Mouse (Mus musculus) embryonic stem cell, embryonic (primary cell): ENCODE measurements at regions not wholly inside any gene's neighbourhood (a gene's known extent, or its start where the extent isn't known, plus 50 kb on each side); places are given as distances from the start of the nearest gene placed in this dataset.

Experiments
- CTCF ChIA-PET, 4 experiments: fragments of 300-600 bp in 2 of 4; fragments of 350-600 bp in 2 of 4; sonication (Branson Sonifier 250); formaldehyde crosslinking; loops; one replicate each; lab custom pipeline; 2022; ENCODE audit warnings: inconsistent platforms in 2 of 4; lab: Charles Lee
- POLR2A ChIA-PET, 4 experiments: fragments of 300-600 bp in 2 of 4; fragments of 350-600 bp in 2 of 4; sonication (Branson Sonifier 250); formaldehyde crosslinking; loops; one replicate each; lab custom pipeline; 2022; ENCODE audit warnings: antibody characterized with exemption in 4 of 4, inconsistent platforms in 1 of 4; lab: Charles Lee

GRCm38 (mm10) chr3:103489786-103490185 lies 85.2 kb upstream of the Syt6 start:
- POLR2A ChIA-PET = interaction anchor here in 1 of 4 experiments (1.3 kb wide), 1 partner anchor 12 kb away, joined by 3 read pairs; no protein-coding TSS in a partner anchor
- CTCF ChIA-PET = interaction anchor here in 1 of 4 experiments (0.6 kb wide), 1 partner anchor 298 kb away, joined by 7 read pairs; no protein-coding TSS in a partner anchor

DNA sequence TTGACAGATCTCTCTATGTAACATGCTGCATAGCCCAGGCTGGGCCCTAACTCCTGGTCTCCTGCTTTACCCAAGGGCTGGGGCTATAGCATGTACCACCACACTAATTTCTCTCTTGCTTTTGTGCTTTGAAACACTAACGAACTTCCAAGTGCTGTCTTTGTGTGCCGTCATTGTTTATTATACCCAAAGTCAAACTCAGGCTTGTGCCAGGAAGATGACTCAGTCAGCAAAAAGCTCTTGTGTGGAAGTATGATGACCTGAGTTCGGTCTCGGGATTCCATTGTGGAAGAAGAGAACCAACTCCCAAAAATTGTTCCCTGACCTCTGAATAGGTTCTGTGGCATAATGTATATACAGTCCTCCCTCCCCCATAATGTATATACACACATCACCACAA lies 84.1 kb upstream of the Syt6 start:
- POLR2A ChIA-PET = no interaction called here
- CTCF ChIA-PET = no interaction called here

GRCm38 (mm10) chr3:103492211-103492610 lies 82.8 kb upstream of the Syt6 start:
- CTCF ChIA-PET = interaction anchor here in 2 of 4 experiments (0.7 to 1.4 kb wide), 2 partner anchors 109 to 246 kb away, joined by 3 to 4 read pairs; partner anchors contain the start of gene Olfml3 (in 1 of the 2)
- POLR2A ChIA-PET = no interaction called here

GRCm38 (mm10) chr3:103493623-103494022 lies 81.4 kb upstream of the Syt6 start:
- CTCF ChIA-PET = interaction anchor here in 1 of 4 experiments (1.4 kb wide), 1 partner anchor 245 kb away, joined by 3 read pairs; the partner anchor contains the start of gene Olfml3
- POLR2A ChIA-PET = interaction anchor here in 1 of 4 experiments (0.5 kb wide), 1 partner anchor 24 kb away, joined by 3 read pairs; no protein-coding TSS in a partner anchor

DNA sequence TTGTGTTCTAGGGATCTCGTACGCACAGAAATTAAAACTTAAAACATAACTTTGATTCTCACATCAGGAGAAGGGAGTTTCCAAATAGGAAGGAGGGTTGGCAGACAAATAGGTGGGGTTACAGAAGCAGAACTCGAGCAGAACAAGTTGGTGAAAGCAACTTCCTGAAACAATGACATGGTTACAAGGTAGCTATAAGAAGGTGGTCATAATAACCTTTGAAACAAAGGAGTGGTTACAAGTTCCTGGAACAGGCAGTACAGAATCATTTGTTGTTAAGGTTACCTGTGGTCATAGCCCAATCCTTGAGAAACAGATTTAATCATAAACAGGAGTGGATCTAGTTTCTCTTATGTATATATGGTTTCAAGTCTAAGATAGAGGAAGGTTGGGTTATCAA lies 81.0 kb upstream of the Syt6 start:
- ChIA-PET CTCF (no interaction called here), POLR2A (interaction anchor here in 1 of 4 experiments (0.5 kb wide), 1 partner anchor 23 kb away, joined by 3 read pairs; no protein-coding TSS in a partner anchor)

DNA sequence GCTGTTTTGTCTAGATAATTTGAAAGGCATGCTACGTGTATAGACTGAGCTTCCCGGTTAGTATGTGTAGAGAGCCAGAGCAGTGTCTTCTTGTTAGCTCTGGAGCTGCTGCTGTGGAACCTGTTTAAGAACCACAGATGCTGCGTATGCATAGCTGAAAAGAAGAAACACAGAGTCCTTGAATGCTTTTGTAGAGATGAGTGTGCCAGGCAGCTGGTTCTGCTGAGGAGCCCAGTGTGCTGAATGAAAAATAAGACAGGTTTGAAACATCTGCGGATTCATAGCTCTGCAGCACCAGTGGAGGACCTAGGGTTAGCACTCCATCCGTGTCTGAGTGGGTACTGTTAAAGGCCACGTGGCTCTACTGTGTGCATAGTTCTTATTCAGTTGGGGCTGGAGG lies 78.9 kb upstream of the Syt6 start:
- POLR2A ChIA-PET = no interaction called here
- CTCF ChIA-PET = interaction anchor here in 2 of 4 experiments (0.6 to 1.1 kb wide), 2 partner anchors 9 to 20 kb away, joined by 3 to 5 read pairs; no protein-coding TSS in a partner anchor

GRCm38 (mm10) chr3:103496683-103497082 lies 78.3 kb upstream of the Syt6 start:
- CTCF ChIA-PET = interaction anchor here in 1 of 4 experiments (1.1 kb wide), 1 partner anchor 10 kb away, joined by 3 read pairs; no protein-coding TSS in a partner anchor

GRCm38 (mm10) chr3:103497696-103498095 lies 77.3 kb upstream of the Syt6 start:
- ChIA-PET POLR2A (interaction anchor here in 1 of 4 experiments (1.2 kb wide), 1 partner anchor 17 kb away, joined by 3 read pairs; no protein-coding TSS in a partner anchor), CTCF (no interaction called here)

More at GRCm38 (mm10) chr3:103496683-103497082, 78.3 kb upstream of the Syt6 start:
- POLR2A ChIA-PET = no interaction called here

- CTCF ChIA-PET = no interaction called here
- POLR2A ChIA-PET = no interaction called here
Measured at GRCm38 (mm10) chr3:103498458-103498857, 76.6 kb upstream of the Syt6 start.

GRCm38 (mm10) chr3:103499801-103500200 lies 75.2 kb upstream of the Syt6 start:
- ChIA-PET POLR2A (no interaction called here), CTCF (interaction anchor here in 2 of 4 experiments (0.6 kb wide), 2 partner anchors 94 to 221 kb away, joined by 3 to 4 read pairs; no protein-coding TSS in a partner anchor)

- ChIA-PET POLR2A (no interaction called here), CTCF (no interaction called here)
Measured at GRCm38 (mm10) chr3:103500366-103500765, 74.7 kb upstream of the Syt6 start.

DNA sequence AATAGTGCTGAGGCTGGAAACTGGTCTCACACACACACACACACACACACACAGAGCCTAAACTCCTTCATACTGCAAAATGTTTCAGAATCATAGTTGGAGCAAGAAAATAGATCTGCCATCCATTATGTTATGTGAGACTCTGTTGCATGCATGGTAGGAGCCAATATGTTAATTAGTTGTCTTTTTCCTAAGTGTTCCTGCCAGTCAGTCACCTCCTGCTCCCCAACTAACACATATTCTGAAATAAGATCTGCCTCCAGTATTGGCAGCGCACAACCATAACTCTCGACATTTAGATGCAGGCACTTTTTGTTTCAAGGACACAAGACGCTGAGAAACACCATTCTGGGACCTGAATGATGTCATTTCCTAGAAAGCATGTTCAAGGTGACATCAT lies 70.9 kb upstream of the Syt6 start:
- CTCF ChIA-PET = no interaction called here

GRCm38 (mm10) chr3:103513411-103513810 lies 61.6 kb upstream of the Syt6 start:
- POLR2A ChIA-PET = no interaction called here
- CTCF ChIA-PET = no interaction called here

More for the DNA sequence above, 70.9 kb upstream of the Syt6 start:
- POLR2A ChIA-PET = no interaction called here

DNA sequence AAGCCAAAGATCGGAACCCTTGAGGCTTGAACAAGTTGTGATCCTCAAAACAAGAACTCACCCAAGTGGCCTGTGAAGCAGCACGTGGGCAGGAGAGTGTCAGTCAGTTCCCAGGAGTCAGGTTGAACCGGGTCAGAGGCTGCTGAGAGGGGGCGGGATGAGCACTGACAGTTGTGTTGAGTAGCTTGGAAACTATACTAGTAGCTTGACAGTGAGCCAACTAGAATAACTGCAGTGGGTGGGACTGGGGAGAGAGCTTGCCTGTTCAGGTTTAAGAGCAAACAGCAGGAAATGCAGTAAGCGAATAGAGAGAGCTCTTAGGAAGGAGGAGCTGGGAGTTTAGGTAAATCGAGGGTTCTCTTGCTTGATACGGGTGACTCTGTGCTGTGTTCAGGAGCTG lies 61.0 kb upstream of the Syt6 start:
- CTCF ChIA-PET = interaction anchor here in 2 of 4 experiments (1.1 kb wide), 2 partner anchors 27 to 127 kb away, joined by 3 to 4 read pairs; no protein-coding TSS in a partner anchor
- POLR2A ChIA-PET = interaction anchor here in 1 of 4 experiments (1.1 kb wide), 1 partner anchor 16 kb away, joined by 3 read pairs; no protein-coding TSS in a partner anchor

GRCm38 (mm10) chr3:103515946-103516345 lies 59.1 kb upstream of the Syt6 start:
- CTCF ChIA-PET = interaction anchor here in 1 of 4 experiments (0.5 kb wide), 1 partner anchor 20 kb away, joined by 5 read pairs; no protein-coding TSS in a partner anchor
- POLR2A ChIA-PET = no interaction called here

GRCm38 (mm10) chr3:103517376-103518304 lies 57.4 kb upstream of the Syt6 start:
- ChIA-PET POLR2A (interaction anchor here in 1 of 4 experiments (0.6 to 0.7 kb wide), 2 partner anchors 21 to 24 kb away, joined by 3 read pairs; no protein-coding TSS in a partner anchor), CTCF (interaction anchor here in 2 of 4 experiments (0.5 to 0.6 kb wide), 2 partner anchors 13 to 88 kb away, joined by 5 to 6 read pairs; no protein-coding TSS in a partner anchor)

- POLR2A ChIA-PET = no interaction called here
- CTCF ChIA-PET = interaction anchor here in 2 of 4 experiments (0.5 to 0.6 kb wide), 2 partner anchors 12 to 89 kb away, joined by 5 to 6 read pairs; no protein-coding TSS in a partner anchor
Measured at GRCm38 (mm10) chr3:103518624-103519023, 56.4 kb upstream of the Syt6 start.
